Mouse (Mus musculus) liver (tissue): ENCODE measurements around the gene Ctsq.
"Not testable (repeated sequence)": the region's sequence is repeated elsewhere in the genome, so short reads cannot be mapped to it uniquely, and the experiment has no call there.

Experiments
- DNase-seq: peaks from one replicate; pipeline ENCODE4 v3.0.0-alpha.2; 2020; ENCODE audit warnings: mixed read lengths

Gene Ctsq

DNA sequence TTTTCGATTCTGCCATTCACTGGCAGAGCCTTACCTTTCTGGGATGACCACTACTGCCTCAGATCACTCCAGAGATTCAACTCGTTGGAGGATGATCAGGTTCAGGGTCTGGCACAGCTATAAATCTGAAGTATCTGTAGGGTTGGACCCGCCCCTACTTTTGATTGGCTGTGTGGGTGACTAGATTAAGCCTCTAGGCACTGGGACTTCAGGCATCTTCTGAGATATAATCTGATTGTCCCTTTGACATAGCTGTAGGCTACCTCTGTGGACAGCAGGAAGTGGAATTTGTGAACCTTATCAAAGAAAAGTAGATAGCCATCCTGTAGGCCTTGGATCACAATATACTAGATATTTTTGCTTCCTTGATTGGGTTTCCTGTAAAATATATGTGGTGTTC lies at the start of gene Ctsq:
TSS of gene Ctsq (minus strand) at position 101 of the 400 bp plus-strand sequence.
- DNase-seq = no peak

DNA sequence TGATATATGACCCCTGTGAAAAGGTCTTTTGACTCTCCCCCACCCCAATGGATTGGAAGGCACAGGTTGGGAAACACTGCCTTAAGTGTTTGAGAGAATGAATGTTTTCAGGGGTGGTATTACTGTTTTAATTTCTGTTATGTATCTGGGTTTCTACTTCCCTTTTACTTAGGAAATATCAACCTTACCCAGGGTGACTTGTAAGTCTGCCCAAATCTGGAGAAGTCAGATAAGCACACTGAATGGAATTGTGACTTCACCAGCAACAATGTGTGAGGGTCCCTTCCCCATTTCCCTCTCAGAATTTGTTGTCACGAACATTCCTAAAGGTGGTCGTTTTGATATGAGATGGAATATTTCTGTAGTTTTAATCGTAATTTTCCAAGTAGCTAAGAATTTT lies 17.6 kb downstream of the Ctsq start:
- DNase-seq = no peak

DNA sequence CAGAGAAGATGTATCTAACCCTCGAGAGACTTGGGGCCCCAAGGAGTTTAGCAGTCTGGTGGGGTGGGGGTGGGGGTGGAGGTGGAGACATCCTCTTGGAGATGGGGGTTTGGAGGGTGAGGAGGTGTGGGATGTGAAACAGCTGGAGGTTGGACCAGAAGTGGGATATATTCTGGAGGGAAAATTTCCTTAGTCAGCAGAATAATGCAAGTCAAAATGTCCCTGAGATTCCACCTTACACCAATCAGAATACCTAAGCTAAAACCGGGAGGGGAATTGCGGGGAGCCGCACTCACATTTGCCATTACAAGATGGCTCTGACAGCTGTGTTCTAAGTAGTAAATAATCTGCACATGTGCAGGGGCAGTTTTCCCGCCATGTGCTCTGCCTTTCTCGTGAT lies 18.6 kb downstream of the Ctsq start:
- no peak for DNase-seq

DNA sequence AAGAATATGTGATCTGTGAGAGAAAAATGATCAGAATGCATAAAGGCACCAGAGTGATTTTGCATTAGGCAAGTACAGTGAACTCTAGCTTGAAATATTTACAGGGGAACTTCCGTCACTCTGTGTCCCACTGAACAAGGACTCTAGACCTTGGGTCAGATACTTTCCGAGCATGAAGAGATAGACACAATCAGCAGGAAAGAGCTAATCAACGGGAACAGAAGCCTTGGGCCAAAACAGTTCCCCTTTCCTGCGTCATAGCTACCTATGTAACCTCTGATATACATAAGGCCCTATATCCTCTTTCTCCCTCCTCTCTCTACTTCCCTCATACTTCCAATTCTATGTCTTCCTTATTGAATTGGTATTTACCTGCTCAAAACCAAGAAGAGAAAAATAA lies 30.3 kb downstream of the Ctsq start:
- no peak for DNase-seq

DNA sequence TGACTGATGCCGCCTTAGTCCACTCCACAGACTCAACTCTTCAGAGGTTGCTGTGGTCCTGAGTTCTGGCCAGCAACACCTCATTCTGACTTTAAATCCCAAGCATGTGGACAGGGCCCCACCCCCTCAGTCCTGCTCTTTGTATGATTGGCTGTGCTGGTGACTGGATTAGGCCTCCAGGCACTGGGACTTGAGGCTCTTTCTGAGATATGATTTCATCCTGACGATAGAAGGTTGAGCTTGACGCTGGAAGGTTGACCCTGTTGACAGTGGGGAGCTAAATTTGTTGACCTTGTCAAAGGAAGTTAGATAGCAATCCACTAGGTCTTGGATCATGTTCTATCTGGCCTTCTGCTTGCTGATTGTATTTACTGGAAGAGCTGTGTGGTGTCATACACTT lies 34.6 kb downstream of the Ctsq start, which contains the start of gene Ctsj:
TSS of gene Ctsj (minus strand) at position 101 of the 400 bp plus-strand sequence.
- DNase-seq = no peak

DNA sequence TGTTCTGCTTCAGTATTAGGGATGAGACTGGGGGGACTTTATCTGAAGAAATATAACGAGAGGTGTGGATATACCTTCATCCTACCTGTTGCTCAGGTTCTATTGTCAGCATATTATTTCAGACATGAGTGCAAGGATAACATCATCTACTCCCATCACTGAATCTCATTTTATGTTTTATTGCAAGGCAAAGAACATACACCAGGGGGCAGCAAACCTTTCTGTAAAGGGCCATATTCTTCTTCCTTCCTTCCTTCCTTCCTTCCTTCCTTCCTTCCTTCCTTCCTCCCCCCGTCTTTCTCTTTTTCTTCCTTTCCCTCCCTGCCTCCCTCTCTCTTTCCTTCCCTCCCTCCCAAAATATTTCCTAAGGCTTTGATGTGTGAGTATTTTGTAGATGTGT lies 42.8 kb downstream of the Ctsq start:
- DNase-seq = no peak

DNA sequence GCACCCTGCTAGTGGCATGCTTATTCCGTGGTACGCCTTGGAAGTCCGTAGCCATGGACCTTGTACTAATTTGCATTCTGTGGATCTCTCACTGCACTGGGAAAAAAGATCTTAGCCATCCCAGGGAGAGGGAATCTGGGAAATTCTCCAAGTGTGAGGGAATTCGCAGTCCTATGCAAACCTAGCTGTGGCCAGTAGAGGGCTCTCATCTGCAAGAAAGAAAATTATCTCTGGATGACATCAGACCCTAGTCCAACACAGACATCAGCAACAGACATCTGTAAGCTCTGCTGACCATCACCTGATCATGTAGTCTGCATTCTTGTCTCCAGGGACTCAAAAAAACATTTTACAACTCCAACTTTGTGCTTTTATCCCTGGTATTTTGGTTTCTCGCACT lies 53.5 kb downstream of the Ctsq start:
- not testable (repeated sequence) for DNase-seq
